Mouse (Mus musculus) T-helper 2 cell (primary cell): ENCODE measurements around the gene Slc27a5.

ENCODE experiments used
- in situ Hi-C: fragments of 300-600 bp; cut with MboI, MseI; formaldehyde crosslinking; loops from one replicate; pipeline ENCODE4 v1.15.1; 2025; ENCODE audit warnings: high pct_unique_total_duplicates

The Slc27a5 gene

DNA sequence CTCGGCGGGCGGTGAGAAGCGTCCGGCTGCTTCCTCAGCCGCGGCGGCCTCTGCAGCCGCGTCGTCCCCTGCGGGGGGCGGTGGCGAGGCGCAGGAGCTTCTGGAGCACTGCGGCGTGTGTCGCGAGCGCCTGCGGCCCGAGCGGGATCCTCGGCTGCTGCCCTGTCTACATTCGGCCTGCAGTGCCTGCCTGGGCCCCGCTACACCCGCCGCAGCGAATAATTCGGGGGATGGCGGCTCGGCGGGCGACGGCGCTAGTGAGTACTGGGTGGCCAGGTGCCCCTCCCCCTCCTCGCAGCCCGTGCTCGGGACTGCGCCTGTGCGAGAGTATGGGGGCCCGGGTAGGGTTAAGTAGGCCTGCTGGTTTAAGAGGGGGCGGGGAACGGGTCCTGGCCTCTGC, 26.8 kb upstream of the Slc27a5 start:
- in situ Hi-C loops: loop anchor here (25.0 kb wide), 1 partner anchor 538 kb away; the partner anchor contains the start of gene Zfp606

DNA sequence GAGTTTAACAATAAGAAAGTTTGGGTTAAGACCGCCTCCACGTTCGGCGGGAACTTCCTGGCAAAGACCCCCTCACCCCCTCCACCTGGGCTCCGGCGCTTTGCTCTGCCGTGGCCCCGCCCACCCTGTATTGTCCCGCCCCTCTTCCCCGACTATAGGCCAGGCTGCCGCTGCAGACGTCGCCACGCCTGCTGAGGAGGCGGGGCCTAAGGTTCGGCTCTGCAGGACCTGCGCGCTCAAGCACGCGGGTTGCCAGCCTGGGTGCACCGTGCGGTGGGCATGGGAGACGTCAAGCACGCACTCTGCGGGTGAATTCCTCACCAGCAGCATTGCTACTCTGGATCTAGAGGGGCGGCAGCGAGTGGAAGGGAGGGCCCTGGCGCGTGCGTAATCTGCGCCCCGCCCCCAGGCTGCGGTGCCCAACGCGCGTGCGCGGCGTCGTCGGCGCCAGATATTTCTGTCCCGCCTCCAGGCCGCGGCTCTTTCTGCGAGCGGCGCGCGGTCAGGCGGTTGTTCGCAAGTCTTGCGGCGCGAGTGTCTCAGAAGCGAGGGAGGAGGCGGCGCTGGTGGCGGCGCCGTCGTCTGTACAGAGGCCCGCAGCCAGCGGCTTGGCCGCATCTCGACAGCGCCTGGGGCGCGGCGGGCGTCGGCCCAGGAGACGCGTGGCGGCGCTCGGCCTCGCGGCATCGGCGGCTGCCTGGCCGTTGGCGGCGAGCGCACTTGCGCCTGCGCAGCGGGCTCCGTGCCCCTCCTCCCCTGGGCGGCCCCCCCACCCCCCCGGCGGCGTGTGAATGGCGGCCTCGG, 26.1 kb upstream of the Slc27a5 start:
- in situ Hi-C loops: loop anchor here (25.0 kb wide), 1 partner anchor 537 kb away; the partner anchor contains the start of gene Zfp606

DNA sequence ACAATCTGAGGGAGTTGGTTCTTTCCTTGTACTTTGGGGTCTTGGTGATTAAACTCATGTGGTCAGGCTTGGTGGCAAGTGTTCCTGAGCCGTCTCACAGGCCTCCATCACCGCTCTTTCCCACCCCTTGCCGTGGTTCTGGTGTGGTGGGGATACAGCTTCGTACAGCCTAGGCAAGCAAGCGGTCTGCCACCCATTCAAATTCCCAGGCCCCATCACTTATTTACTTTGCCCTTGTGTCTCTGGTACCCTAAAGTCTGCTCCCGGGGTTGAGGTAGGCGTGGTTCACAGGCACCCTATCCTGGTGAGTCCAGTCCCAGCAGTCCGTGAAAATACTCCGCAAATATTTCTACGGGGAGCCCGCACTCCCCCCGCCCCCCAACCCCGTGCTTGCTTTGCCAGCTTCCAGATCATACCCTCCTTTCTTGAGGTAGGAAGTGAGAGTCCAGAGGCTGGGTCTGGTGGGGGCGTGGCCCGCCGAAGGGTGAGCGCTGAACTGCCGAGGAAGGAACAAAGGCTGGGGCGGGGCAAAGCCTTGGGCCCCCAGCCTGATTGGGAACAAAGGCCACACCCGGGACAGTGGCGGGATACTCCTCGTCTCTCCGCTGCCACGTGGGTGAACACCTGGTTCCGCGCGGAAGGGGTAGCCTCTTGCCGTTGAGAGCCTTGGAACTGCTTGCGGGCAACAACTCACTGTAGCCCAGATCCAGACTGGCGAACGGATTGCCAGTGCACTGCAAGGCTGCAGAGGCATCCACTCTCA, 25.0 kb upstream of the Slc27a5 start:
- in situ Hi-C loops: loop anchor here (25.0 kb wide), 1 partner anchor 536 kb away; the partner anchor contains the start of gene Zfp606

DNA sequence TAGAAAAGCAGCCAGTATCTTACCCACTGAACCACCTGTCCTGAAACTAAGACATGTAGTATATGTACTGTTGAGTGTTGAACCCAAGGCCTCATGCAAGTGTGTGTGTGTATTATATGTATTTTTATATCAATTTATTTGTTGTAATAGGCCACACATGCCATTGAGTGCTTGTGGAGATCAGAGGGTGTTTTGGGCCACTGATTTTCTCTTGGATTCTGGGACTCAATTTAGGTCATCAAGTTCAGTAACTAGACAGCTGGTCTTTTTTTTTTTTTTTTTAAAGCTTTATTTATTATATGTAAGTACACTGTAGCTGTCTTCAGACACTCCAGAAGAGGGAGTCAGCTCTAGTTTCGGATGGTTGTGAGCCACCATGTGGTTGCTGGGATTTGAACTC, 17.2 kb upstream of the Slc27a5 start:
- in situ Hi-C loops: loop anchor here (25.0 kb wide), 1 partner anchor 528 kb away; the partner anchor contains the start of gene Zfp606

DNA sequence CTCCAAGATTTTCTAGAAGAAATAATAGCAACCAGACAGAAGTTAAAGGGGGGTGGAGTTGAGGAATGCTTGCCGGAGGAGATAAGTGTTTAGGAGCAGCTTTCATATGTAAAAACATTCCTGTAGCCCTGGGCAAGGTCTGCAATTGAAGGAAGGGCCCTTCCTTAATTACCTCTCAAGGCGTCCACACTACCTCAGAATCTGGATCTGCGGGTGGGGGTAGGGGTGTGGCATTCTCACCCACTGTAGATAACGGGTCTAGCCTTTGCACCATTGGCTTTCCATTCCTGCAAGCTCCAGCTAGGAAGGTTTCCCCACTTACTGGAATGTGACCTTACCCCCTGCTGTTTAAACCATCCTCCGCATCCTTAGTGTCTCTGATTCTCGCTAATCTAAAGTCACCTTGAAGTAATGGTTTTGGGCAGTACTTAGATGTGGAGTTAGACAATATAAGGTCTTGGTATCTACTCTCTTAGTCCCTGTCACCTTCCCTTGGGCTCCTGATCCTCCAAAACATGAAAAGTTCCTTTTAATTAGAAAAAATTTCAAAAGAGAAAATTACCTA, 16.4 kb upstream of the Slc27a5 start:
- in situ Hi-C loops: loop anchor here (25.0 kb wide), 1 partner anchor 527 kb away; the partner anchor contains the start of gene Zfp606

DNA sequence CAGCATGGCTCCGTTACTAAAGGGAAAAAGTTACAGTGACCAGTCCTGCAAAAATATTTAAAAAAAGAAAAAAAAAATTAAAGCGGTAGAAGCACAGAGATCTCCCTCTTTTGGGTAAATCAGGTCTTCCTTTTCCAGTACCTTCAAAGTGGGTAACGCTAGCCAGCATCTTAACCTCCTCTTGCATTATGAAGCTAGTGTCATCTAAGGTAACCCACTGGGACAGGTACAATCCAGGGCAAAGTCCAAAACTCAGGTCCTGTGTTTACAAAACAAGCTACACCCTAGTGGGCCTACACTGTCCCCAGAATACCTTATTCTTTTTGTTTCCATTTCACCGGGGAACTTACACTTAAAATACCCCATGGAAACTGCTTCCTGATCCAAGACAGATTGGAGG, 15.7 kb upstream of the Slc27a5 start:
- in situ Hi-C loops: loop anchor here (25.0 kb wide), 1 partner anchor 526 kb away; the partner anchor contains the start of gene Zfp606

DNA sequence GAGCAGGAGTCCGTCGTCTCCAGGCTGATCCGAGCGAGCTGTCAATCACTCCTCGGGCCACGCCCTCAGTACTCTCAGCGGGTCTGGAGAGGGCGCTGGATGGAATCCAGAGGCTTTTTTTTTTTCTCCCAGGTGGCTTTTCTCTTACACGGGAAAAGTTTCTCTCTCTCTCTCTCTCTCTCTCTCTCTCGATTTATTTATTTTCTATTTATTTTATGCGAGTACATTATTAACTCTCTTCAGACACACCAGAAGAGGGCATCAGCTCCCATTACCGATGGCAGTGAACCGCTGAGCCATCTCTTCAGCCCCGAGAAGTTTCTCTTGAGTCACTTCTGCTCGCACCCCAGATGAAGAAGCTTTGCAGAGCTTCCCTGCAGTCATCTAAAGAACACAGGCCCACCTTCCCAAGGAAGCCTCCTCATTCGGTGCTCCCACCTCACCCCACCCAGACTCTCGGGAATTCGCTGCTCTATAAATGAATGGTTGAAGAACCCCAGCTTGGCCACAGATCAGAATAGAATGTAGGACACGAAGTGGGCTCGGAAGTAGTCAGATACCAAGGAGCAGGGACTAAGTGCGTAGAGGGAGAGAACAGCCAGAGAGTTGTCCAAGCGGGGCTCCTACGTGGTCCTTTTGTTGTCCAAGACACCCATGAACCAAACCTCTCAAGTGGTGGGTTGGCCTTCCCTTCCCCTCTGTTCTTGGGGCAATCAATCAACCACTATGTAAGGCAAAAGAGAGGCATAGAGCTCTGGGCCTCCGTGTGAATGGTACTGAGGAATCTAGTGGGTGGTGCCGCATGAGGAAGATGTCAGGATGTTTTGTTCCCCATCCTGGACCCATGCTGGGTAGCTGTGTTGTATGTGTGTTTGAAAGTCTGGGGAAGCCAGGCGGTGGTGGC, 12.3 kb upstream of the Slc27a5 start, which contains the start of gene Zbtb45:
Gene Zbtb45 (minus strand): TSS at position 30 of the 904 bp plus-strand sequence.
- in situ Hi-C loops: loop anchor here (25.0 kb wide), 1 partner anchor 523 kb away; the partner anchor contains the start of gene Zfp606

DNA sequence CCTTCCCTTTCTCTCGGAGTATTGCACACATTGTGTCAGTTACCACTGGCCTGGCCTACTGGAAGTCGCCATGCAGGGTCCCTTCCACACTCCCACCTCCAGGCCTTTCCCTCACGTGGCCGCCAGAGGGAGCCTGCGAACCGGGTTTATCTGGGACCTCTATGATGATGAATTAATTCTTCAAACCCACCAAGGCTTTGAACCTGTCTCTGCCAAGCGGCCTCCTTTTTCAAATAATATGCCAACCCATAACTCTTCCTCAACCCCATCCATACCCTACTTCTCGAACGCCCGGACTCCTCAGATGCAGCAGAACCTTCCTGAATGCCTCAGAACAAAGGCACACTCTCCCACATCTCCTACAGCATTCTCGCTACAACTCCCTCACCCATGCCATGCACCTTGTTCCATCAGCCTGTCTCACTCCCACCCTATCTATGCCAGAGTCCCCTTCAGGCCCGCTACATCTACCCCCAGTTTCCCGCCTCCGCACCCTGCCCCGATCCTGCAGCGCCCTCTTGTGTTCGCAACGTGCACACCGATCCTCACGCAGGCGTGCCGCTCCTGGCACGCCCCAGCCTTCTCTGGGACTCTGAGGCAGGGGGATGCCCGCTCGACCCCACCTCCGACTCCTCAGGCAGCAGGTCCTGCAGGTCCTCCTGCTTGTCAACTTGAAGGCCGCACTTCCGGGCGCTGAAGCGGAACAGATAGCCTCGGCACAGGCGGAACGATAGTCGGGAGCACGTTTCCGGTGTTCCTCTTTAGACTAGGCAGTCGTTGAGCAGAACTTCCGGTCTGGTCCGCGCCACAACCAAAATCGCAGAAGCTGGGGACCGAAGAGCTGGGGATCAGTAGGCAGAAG, 11.4 kb upstream of the Slc27a5 start:
- in situ Hi-C loops: loop anchor here (5.0 to 25.0 kb wide), 2 partner anchors 33 to 522 kb away; partner anchors contain the start of gene Zfp606

DNA sequence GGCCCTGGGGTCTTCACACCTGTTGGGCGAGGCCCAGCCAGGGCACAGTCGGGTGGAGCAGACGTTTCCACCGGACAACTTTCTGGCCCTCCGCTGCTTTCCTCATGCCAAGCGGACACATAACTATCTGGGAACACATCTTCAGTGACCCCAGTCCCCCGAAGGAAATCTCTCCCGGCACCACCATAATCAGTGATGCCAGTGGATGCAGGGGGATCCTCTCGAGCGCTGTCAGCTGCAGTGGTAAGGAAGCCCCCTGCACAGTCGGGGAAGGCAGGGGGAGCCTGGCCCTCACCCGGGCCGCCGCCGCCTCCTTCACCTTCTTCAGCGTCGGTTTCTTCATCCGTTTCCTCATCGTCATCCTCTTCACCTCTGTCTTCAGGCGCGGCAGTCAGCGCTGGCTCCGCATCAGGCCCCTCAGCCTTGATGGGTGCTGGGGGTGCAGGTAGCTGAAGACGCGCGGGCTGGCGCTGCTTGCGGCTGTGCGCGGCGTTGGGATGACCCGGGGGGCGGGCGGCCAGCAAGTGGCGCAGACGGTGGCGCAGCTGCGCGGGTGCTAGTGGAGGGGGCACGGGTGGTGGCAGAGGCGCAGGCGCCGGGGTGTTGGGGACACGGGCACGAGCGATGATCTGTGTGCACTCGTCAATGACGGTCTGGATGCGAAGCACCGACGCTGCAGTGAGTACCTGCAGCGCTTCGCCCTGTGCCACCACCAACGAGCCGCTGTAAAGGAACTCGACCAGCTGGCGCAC, 9.5 kb upstream of the Slc27a5 start:
- in situ Hi-C loops: loop anchor here (5.0 to 25.0 kb wide), 2 partner anchors 35 to 520 kb away; partner anchors contain the start of gene Zfp606

DNA sequence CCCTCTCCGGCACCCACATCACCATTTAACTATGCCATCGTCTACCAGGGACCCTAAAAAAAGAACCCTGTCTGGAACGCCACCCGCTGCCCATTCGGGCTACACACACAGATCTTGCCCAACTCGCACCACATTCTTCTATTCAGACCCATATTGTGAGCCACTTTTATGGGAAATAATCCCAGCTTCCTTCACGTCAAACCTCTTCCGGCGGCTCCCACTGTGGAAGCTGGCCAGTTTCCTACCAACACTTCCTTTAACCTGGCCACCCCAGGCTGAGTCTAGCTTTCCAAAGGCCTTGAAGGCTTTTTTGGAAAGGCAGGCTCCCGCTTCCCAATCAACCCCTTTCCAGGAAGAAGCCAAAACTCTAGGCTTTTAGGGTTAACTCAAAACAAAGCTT, 8.5 kb upstream of the Slc27a5 start:
- in situ Hi-C loops: loop anchor here (5.0 to 25.0 kb wide), 2 partner anchors 36 to 519 kb away; partner anchors contain the start of gene Zfp606

DNA sequence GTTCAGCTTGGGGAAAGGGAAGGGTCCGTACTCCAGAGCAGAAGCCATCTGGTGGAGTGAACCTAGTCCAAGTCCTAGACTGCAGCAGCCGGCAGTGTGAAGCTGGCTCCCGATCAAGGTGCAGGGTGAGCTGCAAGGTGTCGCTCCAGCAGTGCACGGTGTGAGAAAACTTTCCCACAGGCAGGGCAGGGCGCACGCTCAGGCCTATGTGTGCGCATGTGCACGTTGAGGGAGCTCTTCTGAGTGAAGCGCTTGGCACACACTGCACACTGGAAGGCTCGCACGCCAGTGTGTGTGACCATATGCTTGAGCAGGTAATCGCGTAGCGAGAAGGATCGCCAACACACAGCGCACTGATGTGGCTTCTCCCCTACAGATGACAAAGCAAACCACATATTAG, 8.0 kb upstream of the Slc27a5 start:
- in situ Hi-C loops: loop anchor here (5.0 to 25.0 kb wide), 2 partner anchors 36 to 519 kb away; partner anchors contain the start of gene Zfp606

DNA sequence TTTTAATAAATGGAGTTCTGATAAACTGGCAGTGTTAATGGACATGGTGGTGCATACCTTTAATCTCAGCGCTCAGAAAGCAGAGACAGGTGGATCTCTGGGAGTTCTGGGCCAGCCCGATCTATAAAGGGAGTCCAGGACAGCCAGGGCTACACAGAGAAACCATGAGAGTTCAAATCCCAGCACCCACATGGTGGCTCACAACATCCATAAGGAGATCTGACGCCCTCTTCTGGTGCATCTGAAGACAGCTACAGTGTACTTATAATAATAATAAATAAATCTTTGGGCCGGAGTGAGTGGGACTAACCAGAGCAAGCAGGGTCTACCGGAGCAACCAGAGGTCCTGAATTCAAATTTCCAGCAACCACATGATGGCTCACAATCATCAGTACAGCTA, 5.4 kb upstream of the Slc27a5 start:
- in situ Hi-C loops: loop anchor here (25.0 kb wide), 1 partner anchor 516 kb away; the partner anchor contains the start of gene Zfp606

DNA sequence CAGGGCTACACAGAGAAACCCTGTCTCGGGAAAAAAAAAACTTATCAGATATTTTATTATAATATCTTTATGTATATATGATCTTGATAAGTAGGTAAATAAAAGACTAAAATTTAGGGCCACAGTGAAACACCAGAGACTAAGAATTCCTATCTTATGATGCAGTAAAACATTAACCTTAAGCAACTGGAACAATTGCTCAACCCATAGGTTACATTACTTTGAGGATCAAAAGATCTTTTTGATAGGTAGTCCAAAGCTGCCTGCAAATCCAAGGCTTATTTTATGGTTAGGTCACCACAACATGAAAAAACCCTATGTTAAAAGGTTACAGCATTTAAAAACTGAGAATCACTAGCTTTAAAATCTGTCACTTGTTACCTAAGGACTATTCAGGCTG, 3.6 kb upstream of the Slc27a5 start:
- in situ Hi-C loops: loop anchor here (25.0 kb wide), 1 partner anchor 514 kb away; the partner anchor contains the start of gene Zfp606

DNA sequence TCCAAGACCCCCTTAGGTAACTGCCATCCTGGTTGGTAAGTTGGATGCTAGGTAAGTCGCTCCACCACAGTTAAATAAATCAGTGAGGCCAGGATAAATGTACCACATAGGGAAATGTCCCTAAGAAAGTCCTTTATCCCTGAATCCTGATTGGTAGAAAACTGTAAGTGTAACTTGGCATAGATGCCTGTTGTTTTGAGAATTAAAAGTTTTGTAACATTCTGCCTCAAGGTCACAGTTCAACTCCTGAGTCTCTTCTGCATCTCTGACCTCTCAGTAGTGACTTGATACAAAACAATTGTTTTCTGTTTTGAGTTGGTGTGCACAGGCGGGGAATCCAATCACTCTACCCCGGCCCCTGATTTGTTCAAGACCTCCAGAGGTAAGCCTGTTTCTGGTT, 859 bp upstream of the Slc27a5 start, which contains the start of gene Trim28:
Gene Trim28 (plus strand): TSS at position 264 of the 400 bp plus-strand sequence.
- in situ Hi-C loops: no loop called here

DNA sequence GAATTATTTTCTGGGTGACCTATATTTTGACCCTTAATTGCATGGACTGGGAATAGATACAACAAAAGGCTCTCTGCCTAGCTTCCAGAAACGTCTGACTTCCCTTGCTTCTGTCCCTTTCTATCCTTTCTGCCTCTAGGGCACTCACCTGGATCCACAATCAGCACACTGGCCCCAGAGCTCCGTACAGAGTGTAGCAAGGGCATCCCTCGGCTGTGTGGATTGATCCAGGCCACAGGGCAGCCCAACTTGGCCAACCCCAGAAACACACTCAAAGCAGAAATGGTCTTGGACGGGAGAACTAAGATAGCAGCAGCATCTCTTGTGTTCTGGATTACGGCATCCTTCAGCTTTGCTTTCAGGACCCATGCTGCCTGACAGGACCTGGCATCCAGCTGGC, 762 bp downstream of the Slc27a5 start:
- in situ Hi-C loops: no loop called here

DNA sequence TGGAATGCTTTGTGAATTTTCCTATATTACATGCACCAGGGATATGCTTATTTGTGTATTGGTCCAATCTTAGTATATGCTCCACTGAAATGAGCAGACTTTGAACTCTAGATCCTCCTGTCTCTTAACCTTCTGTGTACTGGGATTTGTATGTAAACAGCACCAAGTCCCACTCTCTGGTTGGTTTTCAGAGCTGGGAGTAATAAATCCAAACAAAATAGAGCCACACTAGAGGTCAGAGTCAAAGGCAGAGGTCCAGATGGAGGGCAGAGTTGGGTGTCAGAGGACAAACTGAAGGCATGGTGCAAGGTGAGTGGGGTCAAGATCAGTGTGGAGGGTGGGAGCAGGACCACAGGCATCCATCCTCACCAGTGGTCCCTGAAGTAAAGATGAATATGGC, 2.1 kb downstream of the Slc27a5 start:
- in situ Hi-C loops: no loop called here

DNA sequence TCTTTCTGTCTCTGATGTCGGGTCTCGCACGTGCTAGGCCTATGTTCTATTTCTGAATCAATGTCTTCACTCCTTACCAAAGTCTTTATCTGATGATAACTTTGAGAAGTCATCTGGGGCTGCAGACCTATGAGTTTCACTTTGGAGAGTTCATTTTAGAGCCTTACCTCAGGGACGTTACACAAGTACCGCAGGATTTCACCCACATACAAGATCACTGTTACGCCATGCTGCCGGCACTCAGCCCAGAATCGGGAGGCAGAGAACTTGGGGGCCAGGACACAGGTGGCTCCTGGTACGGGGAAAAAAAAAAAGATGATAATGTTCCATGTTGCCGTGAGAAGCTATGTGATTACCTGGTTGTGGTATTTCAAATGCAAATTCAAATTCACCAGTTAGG, 4.8 kb downstream of the Slc27a5 start:
- in situ Hi-C loops: no loop called here

DNA sequence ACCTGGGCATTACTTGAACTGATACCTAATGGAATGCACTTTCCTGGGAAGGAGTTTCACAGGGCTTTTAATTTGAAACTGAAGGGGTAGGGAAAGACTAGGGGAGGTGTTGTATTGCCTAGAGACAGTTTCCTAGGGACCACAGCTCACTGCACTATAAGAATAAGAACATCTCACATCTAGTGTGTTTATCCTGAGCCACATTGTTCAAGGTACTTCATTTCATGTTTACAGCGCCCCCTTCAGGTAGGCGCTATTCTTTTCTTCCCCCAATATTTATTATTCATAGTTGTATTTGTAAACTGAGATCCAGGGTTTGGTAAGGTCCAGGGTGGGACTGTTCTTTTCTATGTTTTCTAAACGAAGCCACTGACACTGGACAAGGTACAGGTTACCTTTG, 5.8 kb downstream of the Slc27a5 start:
- in situ Hi-C loops: no loop called here
